Mouse (Mus musculus): Measurements from ENCODE around the gene Aqp11.

Aqp11 gene

DNA sequence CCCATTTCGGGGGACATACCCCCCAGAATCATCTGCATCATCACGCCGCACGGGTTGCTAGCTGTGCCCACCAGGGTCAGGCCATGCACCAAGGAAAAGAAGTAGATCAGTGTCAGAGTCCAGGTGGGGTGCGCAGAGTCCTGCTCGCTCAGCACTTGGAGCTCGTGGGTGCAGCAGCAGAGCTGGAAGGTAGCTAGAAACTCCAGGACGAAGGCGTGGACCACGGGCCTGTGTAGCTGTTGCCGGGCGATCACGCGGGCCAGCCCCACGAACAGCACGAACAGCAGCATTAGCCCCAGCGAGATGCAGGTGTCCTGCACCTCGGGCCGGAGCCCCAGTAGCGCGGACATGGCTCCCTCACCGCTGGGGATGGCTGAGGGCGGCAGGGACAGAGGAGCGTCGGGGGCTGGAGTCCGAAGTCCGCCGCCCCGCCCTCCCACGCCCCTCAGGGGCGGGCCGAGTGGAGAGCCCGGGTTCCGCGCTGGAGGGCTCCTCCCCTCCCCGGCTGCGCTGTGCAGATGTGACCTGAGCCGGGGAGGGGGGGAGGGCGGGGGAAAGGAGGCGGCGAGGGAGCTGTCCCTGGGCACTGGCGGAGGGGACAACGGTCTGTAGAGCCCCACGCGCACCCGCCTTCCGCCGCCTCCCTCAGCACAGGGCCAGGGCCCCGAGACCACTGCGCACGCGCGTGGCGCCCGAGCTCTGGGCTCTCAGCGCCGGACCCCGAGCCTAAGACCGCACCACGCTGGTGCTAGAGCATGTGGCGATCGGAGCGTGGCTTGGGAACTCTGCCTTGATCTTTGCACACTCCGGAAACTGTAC is at the start of gene Aqp11:
Gene Aqp11, minus strand, starts transcription at position 652 of the 819 bp plus-strand sequence.
- in situ Hi-C loops (cut with MboI, MseI), result no loop called here

DNA sequence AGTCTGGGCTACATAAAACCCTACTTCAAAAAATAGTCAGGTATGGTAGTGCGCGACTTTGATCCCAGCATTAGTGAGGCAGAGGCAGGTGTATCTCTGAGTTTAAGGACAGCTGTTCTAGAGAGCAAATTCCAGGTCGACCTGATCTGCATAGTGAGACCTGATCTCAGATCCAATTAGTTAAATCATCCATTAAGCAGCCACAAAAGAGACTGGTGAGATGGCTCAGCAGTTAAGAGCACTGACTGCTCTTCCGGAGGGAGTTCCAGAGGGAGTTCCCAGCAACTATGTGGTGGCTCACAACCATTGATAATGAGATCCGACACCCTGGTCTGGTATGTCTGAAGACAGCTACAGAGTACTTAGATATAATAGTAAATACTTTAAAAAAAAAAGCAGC is 45.4 kb upstream of the Aqp11 start:
- in situ Hi-C loops (cut with MboI, MseI), result no loop called here

GRCm38 (mm10) chr7:97781496-97781895 is 43.4 kb upstream of the Aqp11 start:
- in situ Hi-C loops (cut with MboI, MseI), result no loop called here

- in situ Hi-C loops (cut with MboI, MseI), result no loop called here
Measured at GRCm38 (mm10) chr7:97780815-97781214, 42.7 kb upstream of the Aqp11 start.

- in situ Hi-C loops (cut with MboI, MseI), result no loop called here
Measured at GRCm38 (mm10) chr7:97780222-97780621, 42.1 kb upstream of the Aqp11 start.

GRCm38 (mm10) chr7:97777191-97777590 is 39.1 kb upstream of the Aqp11 start:
- in situ Hi-C loops (cut with MboI, MseI), result loop anchor here (10.0 kb wide), 1 partner anchor 1758 kb away; the partner anchor contains the start of gene Arrb1

DNA sequence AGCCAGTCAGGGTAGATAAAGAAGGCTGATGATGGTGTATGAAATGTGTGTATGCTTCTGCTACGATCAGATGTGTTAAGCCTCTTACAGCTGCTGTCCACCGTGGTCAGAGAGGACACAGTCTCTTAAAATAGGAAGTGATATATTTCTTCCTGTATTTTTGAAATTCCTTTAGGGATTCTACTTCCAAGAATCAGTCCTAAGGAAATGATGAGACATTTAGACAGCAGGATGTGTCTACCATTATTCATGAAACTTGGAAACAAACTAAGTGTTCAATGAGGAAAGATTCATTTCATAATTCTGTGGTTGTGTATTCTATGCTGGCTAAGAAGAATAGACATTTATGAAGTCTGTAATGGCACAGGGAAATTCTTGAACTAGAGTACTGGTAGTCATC is 37.8 kb upstream of the Aqp11 start:
- in situ Hi-C loops (cut with MboI, MseI), result loop anchor here (10.0 kb wide), 1 partner anchor 1759 kb away; the partner anchor contains the start of gene Arrb1

GRCm38 (mm10) chr7:97775380-97775779 is 37.3 kb upstream of the Aqp11 start:
- in situ Hi-C loops (cut with MboI, MseI), result loop anchor here (10.0 kb wide), 1 partner anchor 1759 kb away; the partner anchor contains the start of gene Arrb1

- in situ Hi-C loops (cut with MboI, MseI), result loop anchor here (10.0 kb wide), 1 partner anchor 1764 kb away; the partner anchor contains the start of gene Arrb1
Measured at GRCm38 (mm10) chr7:97770841-97771620, 32.9 kb upstream of the Aqp11 start.

DNA sequence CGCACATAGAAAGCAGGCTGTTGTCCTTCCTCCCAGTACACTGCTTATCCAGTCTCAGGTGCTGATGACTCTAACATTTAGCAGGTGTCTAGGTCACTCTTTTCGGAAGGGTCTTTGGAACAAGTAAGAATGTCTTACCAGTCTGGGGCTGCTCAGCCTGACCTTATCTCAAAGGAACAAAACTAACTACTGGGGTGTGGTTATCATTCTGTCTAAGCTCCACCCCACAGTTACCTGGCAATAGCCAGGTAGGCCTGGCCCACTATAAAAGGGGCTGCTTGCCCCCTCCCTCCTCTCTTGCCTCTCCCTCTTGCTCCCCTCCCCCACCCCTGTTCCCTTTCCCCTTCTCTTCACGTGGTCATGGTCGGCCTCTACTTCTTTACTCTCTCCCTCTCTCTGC is 30.9 kb upstream of the Aqp11 start:
- in situ Hi-C loops (cut with MboI, MseI), result no loop called here

DNA sequence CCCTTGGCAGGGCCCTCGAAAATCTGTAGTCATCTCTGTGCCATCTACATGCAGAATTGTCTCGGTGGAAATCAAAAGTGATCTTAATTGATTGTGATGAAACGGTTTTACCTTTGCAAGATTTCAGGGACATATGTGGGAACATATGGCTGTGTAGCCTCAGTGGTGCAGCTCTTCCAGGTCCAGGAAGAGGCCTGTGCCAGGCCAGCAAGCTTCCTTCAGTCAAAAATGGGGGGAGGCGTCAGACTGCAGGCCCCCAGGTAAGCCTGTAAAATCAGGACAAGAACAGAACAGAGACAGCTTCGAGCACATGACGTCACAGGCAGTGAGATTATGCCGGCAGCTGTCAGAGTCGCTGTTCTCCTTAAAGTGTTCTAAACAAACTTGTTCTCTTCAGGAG is 29.8 kb upstream of the Aqp11 start:
- in situ Hi-C loops (cut with MboI, MseI), result no loop called here

- in situ Hi-C loops (cut with MboI, MseI), result no loop called here
Measured at GRCm38 (mm10) chr7:97766406-97767166, 28.5 kb upstream of the Aqp11 start.

GRCm38 (mm10) chr7:97765963-97766347 is 27.9 kb upstream of the Aqp11 start:
- in situ Hi-C loops (cut with MboI, MseI), result no loop called here

GRCm38 (mm10) chr7:97765181-97765962 is 27.3 kb upstream of the Aqp11 start:
- in situ Hi-C loops (cut with MboI, MseI), result no loop called here

DNA sequence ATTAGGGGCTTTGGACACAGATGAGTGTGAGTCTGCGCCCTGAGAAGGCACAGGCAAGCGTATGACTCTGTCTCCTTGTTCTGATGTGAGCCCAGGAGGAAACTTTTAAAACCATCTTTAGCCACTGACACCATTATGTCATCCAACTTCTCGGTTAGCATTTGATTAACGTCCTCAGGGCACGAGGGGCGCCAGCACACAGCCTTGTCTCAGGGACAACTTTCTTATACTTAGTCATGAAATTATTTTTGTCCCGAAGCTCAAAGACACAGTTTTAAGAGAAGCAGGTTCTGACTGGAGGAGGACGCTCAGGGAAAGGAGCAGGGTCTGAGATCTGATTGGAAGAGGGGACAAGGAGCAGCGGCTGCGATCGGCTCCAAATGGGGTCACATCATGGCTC is 26.5 kb upstream of the Aqp11 start:
- in situ Hi-C loops (cut with MboI, MseI), result no loop called here

GRCm38 (mm10) chr7:97756967-97757881 is 19.1 kb upstream of the Aqp11 start:
- in situ Hi-C loops (cut with MboI, MseI), result no loop called here

DNA sequence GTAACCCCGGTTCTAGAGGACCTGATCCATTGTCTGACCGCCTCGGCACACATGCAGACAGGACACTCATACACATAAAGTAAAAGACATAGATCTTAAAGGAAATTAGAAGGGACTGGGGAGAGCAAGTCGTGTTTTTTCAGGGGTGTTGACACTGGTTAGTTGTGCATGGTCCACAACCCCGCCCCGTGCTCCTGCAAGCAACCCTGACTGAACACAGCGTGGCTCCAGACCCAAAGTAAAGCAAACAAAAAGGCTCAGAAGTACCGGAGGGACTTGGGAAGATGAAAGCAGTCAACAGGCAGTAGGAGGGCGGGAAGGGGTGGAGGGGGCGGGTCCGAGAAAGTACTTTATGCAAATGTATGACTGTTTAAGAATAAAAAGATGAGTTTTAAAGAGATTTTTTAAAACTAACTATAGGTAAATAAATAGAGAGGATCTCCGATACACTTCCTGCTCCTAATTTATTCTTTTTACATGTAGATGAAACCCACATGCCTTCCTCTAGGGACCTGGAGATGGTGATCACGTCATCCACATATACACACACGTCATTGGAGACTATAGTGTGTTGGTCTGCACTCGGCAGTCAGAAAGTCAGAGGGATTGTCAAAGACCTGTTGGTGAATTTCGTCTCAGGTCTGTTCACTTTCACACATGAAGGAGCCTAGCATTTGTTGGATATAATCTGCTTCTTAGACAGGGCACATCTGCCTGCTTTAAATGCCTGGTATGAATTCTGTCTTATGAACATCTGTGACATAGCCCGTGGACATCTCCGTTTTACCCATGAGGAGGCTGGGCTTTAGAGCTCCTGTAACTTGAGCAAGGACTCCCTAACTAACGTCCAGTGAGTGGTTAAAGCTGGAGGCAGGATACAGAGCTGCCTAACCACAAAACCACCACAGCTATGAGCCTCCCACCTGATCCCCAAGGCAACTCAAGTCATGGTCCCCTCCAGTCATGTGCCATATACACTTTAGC is 11.4 kb upstream of the Aqp11 start:
- in situ Hi-C loops (cut with MboI, MseI), result loop anchor here (5.0 kb wide), 4 partner anchors 38 to 373 kb away; partner anchors contain the start of gene Pak1

DNA sequence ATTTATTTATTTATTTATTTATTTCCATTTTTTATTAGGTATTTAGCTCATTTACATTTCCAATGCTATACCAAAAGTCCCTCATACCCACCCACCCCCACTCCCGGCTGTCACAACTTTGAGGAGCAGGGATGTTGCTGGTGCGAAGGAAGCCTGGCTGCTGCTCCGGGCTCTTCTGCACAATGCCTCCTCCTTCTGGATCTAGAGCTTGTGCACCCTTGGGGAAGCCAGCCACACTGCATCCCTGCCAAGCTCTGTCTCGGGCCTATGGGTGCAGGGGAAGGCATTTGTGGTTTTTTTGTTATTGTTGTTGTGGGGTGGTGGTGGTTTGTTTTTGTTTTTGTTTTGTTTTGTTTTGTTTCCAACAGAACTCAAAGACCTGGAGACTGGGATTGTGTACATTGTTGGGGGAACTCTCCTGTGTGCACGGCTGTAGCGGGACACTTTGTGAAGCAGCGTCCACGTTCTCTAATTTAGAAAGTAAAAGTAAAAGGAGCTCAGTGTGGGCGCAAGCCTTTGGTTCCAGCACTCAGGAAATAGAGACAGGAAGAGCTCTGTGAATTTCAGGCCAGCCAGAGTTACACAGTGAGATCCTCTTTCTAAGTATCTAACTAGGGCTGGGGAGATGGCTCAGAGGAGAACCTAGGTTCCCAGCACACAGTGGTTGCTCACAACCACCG is 10.6 kb upstream of the Aqp11 start:
- in situ Hi-C loops (cut with MboI, MseI), result loop anchor here (5.0 kb wide), 3 partner anchors 99 to 374 kb away; no protein-coding TSS in a partner anchor
